Comparison of ENCODE assay signal across 18 mouse cellular contexts in genomic region chr6:91108917-91109450, GRCm38 (mm10). TPM values are rescaled to one million over a fixed set of nuclear protein-coding genes. Genes with fewer than 3 reads are reported as not detected.
A peak's percentile ranks its signal among the peaks of the same experiment; 100 is the strongest.
DNase-seq lines count a peak whose midpoint lies in the region; ATAC-seq and TF ChIP-seq lines count a peak whose summit lies in the region.
"Had no signal": no experiment of that assay in that cellular context is flagged by ENCODE, and none has a peak within 500 bp of the region (broad histone marks: within the 10 kb centered on the region; RNA-seq: fewer than 3 reads in every experiment).

No protein-coding gene starts in this region.

- H3ac ChIP-seq in myocyte (ENCODE audit: control insufficient read depth, insufficient read length), result no peak overlapping the region

- peak; percentile 36; the same call in 1 of the 2 replicates for ATAC-seq in hindbrain, postnatal 0 days
- ATAC-seq in hindbrain, embryonic 11.5 days (ENCODE audit: low FRiP score), result no peak
- ATAC-seq: intestine, postnatal 0 days had no signal

- no peak overlapping the region for H3K27ac ChIP-seq in hindbrain, postnatal 0 days
- no peak overlapping the region for H3K27ac ChIP-seq in hindbrain, embryonic 11.5 days (ENCODE audit: low read depth, low read length)
- H3K27ac ChIP-seq: embryonic facial prominence, embryonic 15.5 days; forebrain, embryonic 10.5 days; macrophage had no signal

- DNase-seq in hindbrain, postnatal 0 days (ENCODE audit: low spot score), result no peak
- DNase-seq in hindbrain, embryonic 11.5 days (ENCODE audit: low spot score), result no peak
- peak; percentile 40 for DNase-seq in thymus, postnatal 0 days (ENCODE audit: low spot score)
- DNase-seq in thymus, postnatal 10 days (ENCODE audit: low spot score in 2 of 2), result no peak
- DNase-seq in right cerebral cortex, postnatal 36 days (ENCODE audit: low spot score in 2 of 2), result no peak
- DNase-seq in adrenal gland, postnatal 36 days, result no peak
- DNase-seq: embryo, embryonic 11 days; gastrocnemius, postnatal 14 days; heart, postnatal 36 days; spleen, adult 18-20 months had no signal

- no peak overlapping the region for H3K4me2 ChIP-seq in hindbrain, postnatal 0 days (ENCODE audit: low read depth, low read length)
- H3K4me2 ChIP-seq in hindbrain, embryonic 11.5 days (replicated peaks; ENCODE audit: low read depth, low read length), result no peak overlapping the region
- H3K4me2 ChIP-seq in myocyte (ENCODE audit: low read depth), result peak overlapping the region; percentile 25
- H3K4me2 ChIP-seq: embryonic facial prominence, embryonic 15.5 days; midbrain, embryonic 11.5 days had no signal

- H3K27me3 ChIP-seq in hindbrain, postnatal 0 days (ENCODE audit: insufficient read depth, low read length), result no peaks in the 10 kb centered on the region
- no peaks in the 10 kb centered on the region for H3K27me3 ChIP-seq in hindbrain, embryonic 11.5 days (ENCODE audit: control insufficient read depth, insufficient read depth, low read length)
- peaks cover 20% of the 10 kb centered on the region for H3K27me3 ChIP-seq in myocyte (ENCODE audit: control insufficient read depth, insufficient read depth, insufficient read length)
- H3K27me3 ChIP-seq: embryonic facial prominence, embryonic 15.5 days had no signal

- H3K36me3 ChIP-seq in hindbrain, postnatal 0 days (ENCODE audit: insufficient read depth, low read length), result no peaks in the 10 kb centered on the region
- H3K36me3 ChIP-seq in hindbrain, embryonic 11.5 days (ENCODE audit: control insufficient read depth, insufficient read depth, low read length), result no peaks in the 10 kb centered on the region
- H3K36me3 ChIP-seq in myocyte (ENCODE audit: control insufficient read depth, insufficient read depth), result no peaks in the 10 kb centered on the region
- H3K36me3 ChIP-seq: embryonic facial prominence, embryonic 15.5 days had no signal

- H3K4me3 ChIP-seq in hindbrain, postnatal 0 days (ENCODE audit: low read length), result no peak overlapping the region
- no peak overlapping the region for H3K4me3 ChIP-seq in hindbrain, embryonic 11.5 days (ENCODE audit: low read depth, low read length)
- H3K4me3 ChIP-seq in myocyte, result no peak overlapping the region
- H3K4me3 ChIP-seq: embryonic facial prominence, embryonic 15.5 days; forebrain, embryonic 10.5 days had no signal

- no peak for TF ChIP-seq POLR2A in myocyte (IDR thresholded peaks at IDR 0.05; ENCODE audit: insufficient read length, low read depth)

- 77% methylated on average over 2 of the region's 2 CpGs for whole genome bisulfite sequencing in hindbrain, postnatal 0 days
- 97% methylated on average over 2 of the region's 2 CpGs for WGBS in hindbrain, embryonic 11.5 days

- no peaks in the 10 kb centered on the region for H3K79me2 ChIP-seq in myocyte (ENCODE audit: control insufficient read depth, insufficient read depth)

- H3K9ac ChIP-seq in hindbrain, postnatal 0 days (replicated peaks; ENCODE audit: low read length), result no peak overlapping the region
- no peak overlapping the region for H3K9ac ChIP-seq in hindbrain, embryonic 11.5 days (ENCODE audit: low read depth, low read length)
- H3K9ac ChIP-seq: embryonic facial prominence, embryonic 15.5 days had no signal

- no peak for TF ChIP-seq CTCF in hindbrain, postnatal 0 days (IDR thresholded peaks at IDR 0.05; ENCODE audit: low read depth)

- no peaks in the 10 kb centered on the region for H3K9me3 ChIP-seq in hindbrain, postnatal 0 days (ENCODE audit: low read length)
- H3K9me3 ChIP-seq in hindbrain, embryonic 11.5 days (ENCODE audit: control insufficient read depth, low read length), result no peaks in the 10 kb centered on the region
- H3K9me3 ChIP-seq: embryonic facial prominence, embryonic 15.5 days; forebrain, embryonic 10.5 days; G1E had no signal

- no peaks in the 10 kb centered on the region for H3K4me1 ChIP-seq in hindbrain, postnatal 0 days (ENCODE audit: insufficient read depth, low read length)
- H3K4me1 ChIP-seq in hindbrain, embryonic 11.5 days (replicated peaks; ENCODE audit: control insufficient read depth, insufficient read depth, low read length), result no peaks in the 10 kb centered on the region

TF ChIP-seq in myocyte, 11 proteins besides CTCF, POLR2A, EP300 and RAD21:
- no peak for TF ChIP-seq E2F4 (IDR thresholded peaks at IDR 0.05; ENCODE audit: insufficient read depth)
- TF ChIP-seq TCF12 (IDR thresholded peaks at IDR 0.05; ENCODE audit: insufficient read depth, poor library complexity, severe bottlenecking), result no peak
- no peak for TF ChIP-seq CEBPB (IDR thresholded peaks at IDR 0.05; ENCODE audit: insufficient read depth, poor library complexity, severe bottlenecking)
- no peak for TF ChIP-seq MAX (IDR thresholded peaks at IDR 0.05; ENCODE audit: low read depth)
- no peak for TF ChIP-seq USF1 (IDR thresholded peaks at IDR 0.05; ENCODE audit: low read depth)
- no peak for TF ChIP-seq SRF (IDR thresholded peaks at IDR 0.05; ENCODE audit: control insufficient read depth, insufficient read length, low read depth)
- TF ChIP-seq POLR2AphosphoS2 (IDR thresholded peaks at IDR 0.05; ENCODE audit: insufficient read length, low read depth), result no peak
- TF ChIP-seq REST (IDR thresholded peaks at IDR 0.05; ENCODE audit: insufficient read depth, insufficient read length), result no peak
- no peak for TF ChIP-seq TCF3 (IDR thresholded peaks at IDR 0.05; ENCODE audit: insufficient read length, low read depth)

RNA-seq across cellular contexts. Expression of gene Nup210, which starts 7.6 kb away (rescaled TPM):
- 63.0 and 76.0 TPM in 2 replicates for total RNA-seq in hindbrain, postnatal 0 days (2014; rRNA removed)
- 14.7 and 15.6 TPM in 2 replicates for polyA plus RNA-seq in hindbrain, postnatal 0 days (2015; fragmentation: Nextera tagmentation; extraction: Ambion mirVana)
- 11.9 and 12.3 TPM in 2 replicates for polyA plus RNA-seq in hindbrain, embryonic 11.5 days (2014; fragmentation: Nextera tagmentation; extraction: Ambion mirVana)
- 36.0 and 37.9 TPM in 2 replicates for polyA plus RNA-seq in thymus, postnatal 0 days (2015; fragmentation: Nextera tagmentation; extraction: Ambion mirVana)
- 0.31 TPM for polyA plus RNA-seq in myocyte (2012; fragmentation: generic; extraction: Trizol)
- total RNA-seq in adrenal gland, postnatal 36 days (2021), result 1 to 10 TPM; 3.6 to 6.2 TPM
- polyA plus RNA-seq: C2C12 had no signal

RNA-seq across cellular contexts. Expression of gene Hdac11, which starts 47.5 kb away (rescaled TPM):
- 100 and 111 TPM in 2 replicates for total RNA-seq in hindbrain, postnatal 0 days (2014; rRNA removed)
- 50.1 and 50.7 TPM in 2 replicates for polyA plus RNA-seq in hindbrain, postnatal 0 days (2015; fragmentation: Nextera tagmentation; extraction: Ambion mirVana)
- 13.2 and 14.5 TPM in 2 replicates for polyA plus RNA-seq in hindbrain, embryonic 11.5 days (2014; fragmentation: Nextera tagmentation; extraction: Ambion mirVana)
- 6.2 and 7.0 TPM in 2 replicates for polyA plus RNA-seq in thymus, postnatal 0 days (2015; fragmentation: Nextera tagmentation; extraction: Ambion mirVana)
- polyA plus RNA-seq in myocyte (2012; fragmentation: generic; extraction: Trizol), result 39.3 TPM
- total RNA-seq in adrenal gland, postnatal 36 days (2021), result 1 to 10 TPM; 5.8 to 6.2 TPM
